In genomic region chr1:88288789-88289127, GRCm38 (mm10) we compare ENCODE assay signal across 15 mouse cellular contexts. TPM values are rescaled to one million over a fixed set of nuclear protein-coding genes. Genes with fewer than 3 reads are reported as not detected.
"Had no signal": no experiment of that assay in that cellular context is flagged by ENCODE, and none has a peak within 500 bp of the region (broad histone marks: within the 10 kb centered on the region; RNA-seq: fewer than 3 reads in every experiment).

No protein-coding gene starts in this region.

- H3K4me3 ChIP-seq: limb, embryonic 15.5 days; lung, embryonic 15.5 days; midbrain, embryonic 13.5 days had no signal

- ATAC-seq: midbrain, embryonic 13.5 days had no signal

- H3K9ac ChIP-seq: limb, embryonic 15.5 days; lung, embryonic 15.5 days; midbrain, embryonic 13.5 days had no signal

- DNase-seq: kidney, adult 8-10 months; layer of hippocampus, adult 9-11 months; layer of hippocampus, postnatal 36 days; right cerebral cortex, adult 18-20 months; right cerebral cortex, postnatal 25 days; thymus, adult 2 months; thymus, postnatal 25 days had no signal

- H3K27ac ChIP-seq: kidney, postnatal 0 days; limb, embryonic 15.5 days; lung, embryonic 15.5 days; midbrain, embryonic 13.5 days; stomach, postnatal 0 days had no signal

- H3K4me1 ChIP-seq: limb, embryonic 15.5 days; lung, embryonic 15.5 days; midbrain, embryonic 13.5 days had no signal

- H3K36me3 ChIP-seq: limb, embryonic 15.5 days; lung, embryonic 15.5 days; midbrain, embryonic 13.5 days had no signal

- H3K27me3 ChIP-seq: limb, embryonic 15.5 days; lung, embryonic 15.5 days; midbrain, embryonic 13.5 days had no signal

- H3K4me2 ChIP-seq: limb, embryonic 15.5 days; lung, embryonic 15.5 days; midbrain, embryonic 13.5 days had no signal

RNA-seq across cellular contexts. Expression of gene Trpm8, which starts 11.3 kb away (rescaled TPM):
- polyA plus RNA-seq: intestine, embryonic 14.5 days; kidney, postnatal 0 days; limb, embryonic 11.5 days; limb, embryonic 15.5 days; liver, embryonic 16.5 days had no signal
